Mouse (Mus musculus): ENCODE measurements around the gene Olfr810.

Olfr810 gene

GRCm38 (mm10) chr10:129794817-129795216 is at the start of gene Olfr810:
Gene Olfr810, minus strand, starts transcription at chr10:129794917.
- DNase-seq (ENCODE audit: low read depth, low spot score), result no peak

- no peak for DNase-seq (ENCODE audit: low read depth, low spot score)
Observed at GRCm38 (mm10) chr10:129804296-129804695, 9.6 kb upstream of the Olfr810 start, which contains the start of gene Olfr811. Gene Olfr811, minus strand, starts transcription at chr10:129804396.

- no peak for DNase-seq (ENCODE audit: low read depth, low spot score)
Observed at GRCm38 (mm10) chr10:129778123-129778522, 16.6 kb downstream of the Olfr810 start.

- DNase-seq (ENCODE audit: low read depth, low spot score), result no peak
Observed at GRCm38 (mm10) chr10:129774338-129774737, 20.4 kb downstream of the Olfr810 start, which contains the start of gene Olfr809. Gene Olfr809, plus strand, starts transcription at chr10:129774638.

GRCm38 (mm10) chr10:129765182-129765581 is 29.5 kb downstream of the Olfr810 start, which contains the start of gene Olfr808:
Gene Olfr808, plus strand, starts transcription at chr10:129765482.
- DNase-seq (ENCODE audit: low read depth, low spot score), result no peak

- DNase-seq (ENCODE audit: low read depth, low spot score), result no peak
Observed at GRCm38 (mm10) chr10:129757693-129758092, 37.0 kb downstream of the Olfr810 start, which contains the start of gene Olfr807. Gene Olfr807, minus strand, starts transcription at chr10:129757793.

- DNase-seq (ENCODE audit: low read depth, low spot score), result no peak
Observed at GRCm38 (mm10) chr10:129741821-129742220, 52.9 kb downstream of the Olfr810 start, which contains the start of gene Olfr806. Gene Olfr806, minus strand, starts transcription at chr10:129741921.
